Mouse (Mus musculus): Measurements from ENCODE around the gene Dynlt1a. TPM values are rescaled to one million over a fixed set of nuclear protein-coding genes. Genes with fewer than 3 reads are reported as not detected.
"Not testable (repeated sequence)": the region's sequence is repeated elsewhere in the genome, so short reads cannot be mapped to it uniquely, and the experiment has no call there.

The Dynlt1a gene
- total RNA-seq (2015; ENCODE audit: low replicate concordance) (10.1 and 24.5 TPM in 2 replicates), total RNA-seq (2017; ENCODE audit: low replicate concordance) (10.3 and 12.6 TPM in 2 replicates)

- peak; percentile 95 for ATAC-seq (replicated peaks; ENCODE audit: low FRiP score, poor library complexity, severe bottlenecking)
Observed at GRCm38 (mm10) chr17:6317339-6317985, at the start of gene Dynlt1a. Gene Dynlt1a (minus strand): TSS chr17:6317500.

- ATAC-seq (replicated peaks; ENCODE audit: low FRiP score, poor library complexity, severe bottlenecking): not testable (repeated sequence)
Observed at GRCm38 (mm10) chr17:6355256-6355655, 38.0 kb upstream of the Dynlt1a start.

- not testable (repeated sequence) for ATAC-seq (replicated peaks; ENCODE audit: low FRiP score, poor library complexity, severe bottlenecking)
Observed at GRCm38 (mm10) chr17:6342606-6343294, 25.4 kb upstream of the Dynlt1a start.

GRCm38 (mm10) chr17:6328997-6329396, 11.7 kb upstream of the Dynlt1a start:
- ATAC-seq (replicated peaks; ENCODE audit: low FRiP score, poor library complexity, severe bottlenecking): not testable (repeated sequence)

GRCm38 (mm10) chr17:6327554-6327953, 10.3 kb upstream of the Dynlt1a start:
- not testable (repeated sequence) for ATAC-seq (replicated peaks; ENCODE audit: low FRiP score, poor library complexity, severe bottlenecking)

GRCm38 (mm10) chr17:6325543-6325942, 8.2 kb upstream of the Dynlt1a start:
- not testable (repeated sequence) for ATAC-seq (replicated peaks; ENCODE audit: low FRiP score, poor library complexity, severe bottlenecking)

DNA sequence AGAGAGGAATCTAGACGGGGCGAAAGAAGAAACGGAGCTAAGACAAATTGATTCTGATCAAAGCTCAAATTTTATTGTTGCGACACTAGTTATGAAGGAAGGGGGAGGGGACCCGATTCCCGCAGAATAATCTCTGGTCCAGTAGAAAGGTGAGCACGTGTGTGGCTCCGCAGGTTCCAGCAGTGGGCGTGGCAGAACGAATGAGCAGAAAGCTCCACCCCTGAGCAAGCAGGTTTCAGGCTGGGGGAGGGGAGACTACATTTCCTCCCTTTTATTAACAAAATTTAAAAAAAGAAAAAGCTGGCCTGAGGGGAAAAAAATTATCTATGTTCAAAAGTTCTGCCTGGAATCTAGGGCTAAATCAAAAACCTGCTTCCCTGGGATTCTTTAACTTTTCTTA, 7.7 kb upstream of the Dynlt1a start:
- ATAC-seq (replicated peaks; ENCODE audit: low FRiP score, poor library complexity, severe bottlenecking): not testable (repeated sequence)

GRCm38 (mm10) chr17:6321778-6322101, 4.4 kb upstream of the Dynlt1a start:
- ATAC-seq (replicated peaks; ENCODE audit: low FRiP score, poor library complexity, severe bottlenecking): not testable (repeated sequence)

DNA sequence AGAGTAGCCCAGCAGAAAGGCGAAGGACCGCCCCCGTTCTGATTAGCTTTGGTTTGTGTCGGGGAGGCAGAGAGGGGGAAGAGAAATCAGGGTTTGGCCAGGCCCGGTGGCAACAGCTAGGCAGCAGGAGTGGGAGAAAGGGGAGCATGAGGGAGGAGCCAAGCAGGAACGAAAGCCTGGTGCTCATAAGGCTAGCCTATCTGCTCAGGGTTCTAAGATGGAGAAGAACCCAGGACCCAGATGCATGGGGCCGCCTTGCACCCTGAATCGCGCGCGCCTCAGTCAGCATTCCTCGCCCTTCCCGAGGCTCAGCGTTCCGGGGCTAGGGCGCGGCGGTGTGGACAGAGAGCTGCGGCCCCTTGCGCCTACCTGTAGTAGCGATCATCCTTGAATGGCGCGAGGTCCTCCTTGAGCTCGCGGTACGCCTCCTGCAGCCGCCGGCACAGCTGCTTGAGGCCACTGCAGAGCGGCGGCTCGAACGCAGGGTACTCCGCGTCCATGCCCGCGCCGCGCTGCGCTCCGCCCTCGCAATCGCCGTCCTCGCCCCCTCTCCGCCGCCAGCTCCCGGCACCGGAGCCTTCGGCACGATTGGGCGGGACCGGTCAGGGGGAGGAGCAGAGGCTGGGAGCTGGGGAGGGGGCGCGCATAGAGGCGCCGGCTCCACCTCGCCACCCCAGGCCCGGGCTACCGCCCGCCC, 3.9 kb upstream of the Dynlt1a start:
- ATAC-seq (replicated peaks; ENCODE audit: low FRiP score, poor library complexity, severe bottlenecking): not testable (repeated sequence)

DNA sequence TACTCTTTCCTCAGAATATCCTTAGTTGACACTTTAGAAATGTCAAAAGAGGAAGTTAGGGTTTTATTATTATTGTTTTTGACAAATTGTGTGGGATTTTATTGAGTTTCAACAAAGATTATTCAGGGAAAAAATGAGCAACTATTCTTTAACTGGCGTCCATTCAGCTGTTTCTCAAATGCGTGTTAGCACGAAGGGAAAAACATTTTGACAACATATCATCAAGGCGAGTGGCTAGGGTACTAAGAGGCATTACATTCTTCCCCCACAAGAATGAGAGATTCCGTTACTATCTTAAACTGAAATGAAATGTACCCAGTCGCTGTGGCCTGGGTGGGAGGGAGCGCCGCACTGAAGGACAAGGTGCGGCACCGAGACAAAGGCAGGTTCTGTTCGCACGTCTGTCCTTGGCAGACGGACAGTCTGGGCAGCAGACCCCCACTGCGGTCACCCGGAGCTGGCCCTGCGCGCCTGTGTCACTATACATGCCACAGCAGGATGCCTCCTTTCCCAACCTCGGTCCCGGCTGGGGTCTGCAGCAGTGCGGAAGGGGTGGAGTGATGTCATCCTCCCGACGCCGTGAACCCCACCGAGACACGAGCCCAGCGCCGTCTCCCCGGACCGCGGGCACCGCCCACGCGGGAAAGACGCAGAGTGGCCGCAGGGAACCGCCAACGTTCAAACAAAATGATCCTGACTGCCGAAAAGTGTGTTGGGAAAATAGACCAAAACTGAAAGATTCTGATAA, 747 bp downstream of the Dynlt1a start:
- ATAC-seq (replicated peaks; ENCODE audit: low FRiP score, poor library complexity, severe bottlenecking): peak; percentile 64

GRCm38 (mm10) chr17:6315706-6316105, 1.6 kb downstream of the Dynlt1a start:
- ATAC-seq (replicated peaks; ENCODE audit: low FRiP score, poor library complexity, severe bottlenecking): not testable (repeated sequence)

DNA sequence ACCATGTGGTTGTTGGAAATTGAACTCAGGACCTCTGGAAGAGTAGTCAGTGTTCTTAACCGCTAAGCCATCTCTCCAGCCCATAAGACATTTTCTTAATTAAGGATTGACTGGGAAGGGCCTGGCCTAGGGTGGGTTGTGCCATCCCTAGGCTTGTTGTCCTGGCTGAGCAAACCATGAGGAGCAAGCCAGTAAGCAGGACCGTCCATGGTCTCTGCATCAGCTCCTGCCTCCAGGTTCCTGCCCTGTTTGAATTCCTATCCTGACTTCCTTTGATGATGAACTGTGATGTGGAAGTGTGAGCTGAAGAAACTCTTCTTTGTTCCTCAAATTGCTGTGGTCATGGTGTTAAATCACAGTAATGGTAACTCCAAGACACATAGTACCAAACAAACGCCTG, 2.8 kb downstream of the Dynlt1a start:
- ATAC-seq (replicated peaks; ENCODE audit: low FRiP score, poor library complexity, severe bottlenecking): not testable (repeated sequence)

GRCm38 (mm10) chr17:6312755-6313154, 4.5 kb downstream of the Dynlt1a start:
- not testable (repeated sequence) for ATAC-seq (replicated peaks; ENCODE audit: low FRiP score, poor library complexity, severe bottlenecking)

GRCm38 (mm10) chr17:6311716-6312115, 5.6 kb downstream of the Dynlt1a start:
- not testable (repeated sequence) for ATAC-seq (replicated peaks; ENCODE audit: low FRiP score, poor library complexity, severe bottlenecking)

DNA sequence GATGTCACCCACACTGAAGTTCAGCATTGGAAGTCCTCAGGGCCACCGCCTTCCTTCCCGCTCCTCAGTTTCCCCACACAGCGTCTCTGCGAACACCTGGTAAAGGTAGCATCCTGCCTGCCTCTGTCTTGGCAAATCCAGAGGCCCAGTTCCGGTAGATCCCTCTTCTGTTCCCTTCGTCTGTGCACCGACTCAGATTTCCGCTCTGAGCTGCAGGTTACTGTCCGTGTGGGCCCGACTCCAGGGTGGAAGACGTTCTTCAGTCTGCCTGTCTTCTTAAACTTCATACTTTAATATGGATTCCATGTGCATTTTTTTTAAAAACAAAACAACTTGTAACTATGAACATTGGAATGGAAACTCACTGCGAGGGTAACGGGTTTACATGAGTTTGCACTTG, 10.8 kb downstream of the Dynlt1a start:
- not testable (repeated sequence) for ATAC-seq (replicated peaks; ENCODE audit: low FRiP score, poor library complexity, severe bottlenecking)

DNA sequence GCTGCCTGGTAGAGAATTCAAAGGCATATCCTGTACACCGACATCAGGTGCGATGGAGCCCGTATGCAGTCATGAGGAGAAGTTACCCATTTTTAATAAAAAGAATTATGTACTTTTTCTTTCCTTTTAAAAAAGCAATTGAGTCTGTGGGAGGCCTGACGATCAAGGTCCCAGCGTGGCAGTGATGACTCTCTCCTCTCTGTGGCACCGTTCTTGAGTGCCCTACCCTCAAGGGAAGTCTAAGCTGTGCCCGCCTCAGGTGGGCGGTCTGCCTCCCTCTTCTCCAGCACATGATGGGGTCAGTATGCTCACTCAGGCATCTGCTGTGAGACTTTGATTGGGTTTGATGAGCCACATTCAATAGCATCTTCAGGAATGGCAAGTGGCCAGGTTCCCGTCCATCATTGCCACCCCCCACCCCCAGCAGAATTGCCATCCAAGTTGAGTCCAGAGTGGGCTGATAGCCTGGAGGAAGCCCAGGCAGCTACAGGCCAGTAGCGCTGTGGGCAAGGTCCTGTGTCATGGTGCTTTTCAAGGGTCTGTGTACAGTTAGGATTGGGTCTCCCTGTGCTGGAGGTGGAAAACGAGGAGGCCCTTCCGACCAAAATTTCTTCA, 11.5 kb downstream of the Dynlt1a start:
- ATAC-seq (replicated peaks; ENCODE audit: low FRiP score, poor library complexity, severe bottlenecking): not testable (repeated sequence)

- ATAC-seq (replicated peaks; ENCODE audit: low FRiP score, poor library complexity, severe bottlenecking): not testable (repeated sequence)
Observed at GRCm38 (mm10) chr17:6304891-6305290, 12.4 kb downstream of the Dynlt1a start.

DNA sequence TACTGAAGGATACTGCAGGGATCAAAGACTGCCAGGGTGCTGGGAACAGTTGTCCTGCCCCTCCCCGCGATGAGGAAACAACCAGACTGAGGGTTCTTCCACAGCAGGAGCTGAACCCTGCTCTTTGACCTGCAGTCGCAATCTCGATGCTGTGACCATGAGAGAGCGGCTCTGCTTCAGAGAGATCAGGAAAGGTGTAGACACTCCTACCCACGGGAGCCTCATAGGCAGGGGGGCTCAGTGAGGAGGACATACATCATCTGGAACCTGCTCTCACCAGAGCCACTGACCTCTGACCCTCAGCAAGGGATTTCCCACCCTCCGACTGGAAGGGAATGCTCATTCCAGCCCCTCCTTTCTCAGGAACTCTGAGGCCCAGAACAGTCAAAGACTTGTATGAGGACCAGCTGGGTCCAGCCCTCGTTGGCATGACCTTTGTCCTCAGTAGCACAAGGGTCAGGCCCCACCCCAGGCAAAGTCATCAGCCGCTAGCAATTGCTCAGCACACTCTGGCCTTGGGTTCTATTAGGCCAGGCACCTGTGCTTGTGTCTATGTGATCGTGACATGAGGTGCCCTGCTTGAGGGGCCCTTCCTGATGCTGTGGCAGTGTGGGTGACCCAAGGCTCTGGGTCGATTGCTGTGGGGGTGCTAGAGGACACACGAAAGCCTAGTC, 17.0 kb downstream of the Dynlt1a start:
- not testable (repeated sequence) for ATAC-seq (replicated peaks; ENCODE audit: low FRiP score, poor library complexity, severe bottlenecking)
